Mouse (Mus musculus) heart, embryonic 16.5 days (tissue): ENCODE measurements at regions not wholly inside any gene's neighbourhood (a gene's known extent, or its start where the extent isn't known, plus 50 kb on each side); places are given as distances from the start of the nearest gene placed in this dataset.

Source experiments
- ATAC-seq: fragments of 200-750 bp; cut with Nextera tagmentation; replicated peaks from 2 replicates; pipeline ENCODE4 v1.8.0; 2017; ENCODE audit warnings: moderate number of reproducible peaks; ENCODE audit not compliant: insufficient read depth, low FRiP score; ENCODE audit errors: extremely low read depth
- H3K27ac ChIP-seq: fragments of 300-500 bp; sonication (generic); 2 replicates; pipeline ENCODE4 v1.5.1; 2014; ENCODE audit warnings: mild to moderate bottlenecking, low read length, control low read depth, moderate library complexity
- H3K27me3 ChIP-seq: fragments of 300-500 bp; sonication (generic); 2 replicates; pipeline ENCODE4 v1.6.1; 2014; ENCODE audit warnings: low read length, mixed read lengths; ENCODE audit not compliant: control insufficient read depth, insufficient read depth
- H3K36me3 ChIP-seq: fragments of 300-500 bp; sonication (generic); 2 replicates; pipeline ENCODE4 v1.6.1; 2014; ENCODE audit not compliant: control insufficient read depth, insufficient read depth
- H3K4me1 ChIP-seq: fragments of 300-500 bp; sonication (generic); 2 replicates; pipeline ENCODE4 v1.6.1; 2014; ENCODE audit warnings: low read length, mixed read lengths; ENCODE audit not compliant: control insufficient read depth, insufficient read depth
- H3K4me2 ChIP-seq: fragments of 300-500 bp; sonication (generic); 2 replicates; pipeline ENCODE4 v1.6.1; 2014; ENCODE audit warnings: low read depth, mild to moderate bottlenecking, control low read depth, low read length
- H3K4me3 ChIP-seq: fragments of 300-500 bp; sonication (generic); 2 replicates; pipeline ENCODE4 v1.5.1; 2014; ENCODE audit warnings: mild to moderate bottlenecking, control low read depth, low read length
- H3K9ac ChIP-seq: fragments of 300-500 bp; sonication (generic); 2 replicates; pipeline ENCODE4 v1.6.1; 2014; ENCODE audit warnings: low read length, control low read depth
- H3K9me3 ChIP-seq: fragments of 300-500 bp; sonication (generic); replicated peaks from 2 replicates; pipeline ENCODE4 v1.6.1; 2016; ENCODE audit warnings: low read length; ENCODE audit not compliant: control insufficient read depth
- WGBS: fragments of 180-500 bp; shearing (Covaris S2); extraction: QIAGEN DNeasy Blood & Tissue Kit; methylation state at CpG from one replicate; pipeline ENCODE4 v1.1.7; 2014; 5-methylcytosine and 5-hydroxymethylcytosine counted together

GRCm38 (mm10) chr3:81563858-81564756 is 368.3 kb upstream of the Ctso start:
- no peaks in the 10 kb centered on the region for H3K36me3 ChIP-seq
- no peak overlapping the region for H3K4me3 ChIP-seq
- no peak overlapping the region for H3K27ac ChIP-seq
- H3K4me1 ChIP-seq: no peaks in the 10 kb centered on the region
- no peak overlapping the region for H3K4me2 ChIP-seq
- H3K9ac ChIP-seq: no peak overlapping the region
- H3K27me3 ChIP-seq: no peaks in the 10 kb centered on the region
- WGBS: 64% methylated on average over 7 of the region's 7 CpGs
- H3K9me3 ChIP-seq: no peaks in the 10 kb centered on the region
- no peak for ATAC-seq

GRCm38 (mm10) chr3:81564757-81565063 is 367.7 kb upstream of the Ctso start:
- Histone ChIP-seq H3K9me3 (no peaks in the 10 kb centered on the region), H3K36me3 (no peaks in the 10 kb centered on the region), H3K4me3 (no peak overlapping the region), H3K4me2 (no peak overlapping the region), H3K4me1 (no peaks in the 10 kb centered on the region), H3K27me3 (no peaks in the 10 kb centered on the region), H3K9ac (no peak overlapping the region), H3K27ac (no peak overlapping the region)
- ATAC-seq: no peak
- WGBS: 61% methylated on average over 1 of the region's 1 CpGs

DNA sequence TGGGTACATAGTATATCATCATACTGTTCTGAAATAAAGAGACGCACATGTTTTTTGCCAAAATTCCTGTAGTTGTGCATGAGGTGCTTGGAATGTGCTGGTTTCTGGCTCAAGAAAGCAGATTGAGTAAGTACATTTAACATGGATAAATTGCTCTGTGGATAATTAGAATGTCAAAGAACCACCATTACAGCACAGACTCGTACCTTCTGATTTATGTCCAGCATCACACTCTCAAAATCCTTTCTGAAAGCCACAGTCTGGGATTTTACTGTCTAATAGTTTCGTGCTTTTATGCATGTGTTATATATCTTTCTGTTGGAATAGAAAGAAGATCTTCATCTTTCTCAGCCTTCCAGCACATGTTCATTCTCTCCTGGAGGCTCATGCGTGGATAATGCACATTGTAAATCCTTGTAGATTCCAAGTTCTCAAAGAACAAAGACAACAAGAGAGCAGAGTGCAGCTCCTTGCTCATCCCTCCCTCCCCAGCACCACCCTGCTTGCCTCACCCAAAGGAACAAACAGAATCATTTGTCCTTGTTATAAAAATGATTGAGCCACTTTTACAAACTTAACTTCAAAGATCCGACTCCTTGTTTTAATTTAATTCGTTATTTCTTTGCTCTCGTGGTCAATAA is 348.9 kb upstream of the Ctso start:
- no peak overlapping the region for H3K9ac ChIP-seq
- ATAC-seq: no peak
- no peak overlapping the region for H3K4me2 ChIP-seq
- H3K27me3 ChIP-seq: no peaks in the 10 kb centered on the region
- 77% methylated on average over 7 of the region's 7 CpGs for WGBS
- no peaks in the 10 kb centered on the region for H3K36me3 ChIP-seq
- no peaks in the 10 kb centered on the region for H3K4me1 ChIP-seq
- H3K4me3 ChIP-seq: no peak overlapping the region
- no peaks in the 10 kb centered on the region for H3K9me3 ChIP-seq
- no peak overlapping the region for H3K27ac ChIP-seq

GRCm38 (mm10) chr3:81589109-81589508 is 343.3 kb upstream of the Ctso start:
- Histone ChIP-seq H3K27ac (no peak overlapping the region), H3K27me3 (no peaks in the 10 kb centered on the region), H3K9me3 (no peaks in the 10 kb centered on the region), H3K9ac (no peak overlapping the region), H3K4me3 (no peak overlapping the region), H3K4me1 (no peaks in the 10 kb centered on the region), H3K4me2 (no peak overlapping the region), H3K36me3 (no peaks in the 10 kb centered on the region)
- 19% methylated on average over 3 of the region's 3 CpGs for WGBS
- ATAC-seq: no peak

GRCm38 (mm10) chr3:81629157-81629556 is 303.2 kb upstream of the Ctso start:
- Histone ChIP-seq H3K4me1 (no peaks in the 10 kb centered on the region), H3K4me2 (no peak overlapping the region), H3K27ac (no peak overlapping the region), H3K36me3 (no peaks in the 10 kb centered on the region), H3K9ac (no peak overlapping the region), H3K9me3 (no peaks in the 10 kb centered on the region), H3K27me3 (no peaks in the 10 kb centered on the region), H3K4me3 (no peak overlapping the region)
- WGBS: 32% methylated on average over 2 of the region's 2 CpGs
- no peak for ATAC-seq

DNA sequence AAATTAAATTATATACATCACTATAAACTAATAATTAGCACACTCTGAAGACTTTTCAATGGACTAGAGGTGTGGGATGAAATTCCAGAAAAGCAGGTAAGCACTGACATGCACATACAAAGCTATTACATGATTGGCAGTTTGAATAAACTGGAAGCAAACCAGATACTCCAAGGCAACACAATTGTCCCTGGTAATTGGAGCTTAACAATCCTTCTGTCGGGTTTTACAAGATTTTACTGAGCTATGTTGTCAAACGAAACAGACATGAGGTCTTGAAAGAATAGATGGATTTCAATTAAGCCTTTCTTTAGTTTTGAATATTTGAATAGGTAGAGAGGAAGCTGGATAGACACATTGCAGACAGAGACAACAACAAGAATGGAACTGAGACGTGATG is 273.9 kb upstream of the Ctso start:
- H3K4me1 ChIP-seq: no peaks in the 10 kb centered on the region
- 50% methylated on average over 3 of the region's 3 CpGs for WGBS

DNA sequence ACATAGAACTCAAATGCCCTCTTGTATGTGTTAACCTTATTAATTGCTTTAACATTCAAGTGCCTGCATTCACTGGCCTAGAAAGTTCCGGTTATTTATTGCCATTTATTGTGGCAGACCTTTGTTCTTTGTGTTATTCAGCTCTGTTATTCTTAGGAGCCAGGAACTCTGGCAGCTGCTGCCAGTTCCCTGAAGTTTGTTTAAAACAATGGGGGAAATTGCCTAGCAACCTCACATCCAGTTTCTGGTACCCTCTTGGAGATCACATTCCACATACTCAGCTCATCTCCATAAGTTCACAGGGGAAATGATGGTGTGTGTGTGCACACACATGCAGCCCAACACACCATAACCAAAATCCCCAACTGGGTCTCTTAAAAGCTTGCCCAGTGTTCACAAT is 270.8 kb upstream of the Ctso start:
- H3K9me3 ChIP-seq: no peaks in the 10 kb centered on the region
- no peaks in the 10 kb centered on the region for H3K27me3 ChIP-seq
- WGBS: 61% methylated on average over 1 of the region's 1 CpGs
- no peak for ATAC-seq
- H3K36me3 ChIP-seq: no peaks in the 10 kb centered on the region
- H3K27ac ChIP-seq: no peak overlapping the region
- H3K4me3 ChIP-seq: no peak overlapping the region
- H3K4me1 ChIP-seq: peaks cover 2% of the 10 kb centered on the region; the same call in 1 of the 2 replicates
- H3K9ac ChIP-seq: no peak overlapping the region
- no peak overlapping the region for H3K4me2 ChIP-seq

More for the DNA sequence above, 273.9 kb upstream of the Ctso start:
- Histone ChIP-seq H3K9me3 (no peaks in the 10 kb centered on the region), H3K27me3 (no peaks in the 10 kb centered on the region), H3K36me3 (no peaks in the 10 kb centered on the region), H3K4me2 (no peak overlapping the region), H3K4me3 (no peak overlapping the region), H3K9ac (no peak overlapping the region), H3K27ac (no peak overlapping the region)
- ATAC-seq: no peak

GRCm38 (mm10) chr3:81666262-81666661 is 266.1 kb upstream of the Ctso start:
- Histone ChIP-seq H3K36me3 (no peaks in the 10 kb centered on the region), H3K4me1 (peaks cover 2% of the 10 kb centered on the region; the same call in 1 of the 2 replicates), H3K27ac (no peak overlapping the region), H3K4me3 (no peak overlapping the region), H3K4me2 (no peak overlapping the region), H3K9ac (no peak overlapping the region), H3K27me3 (no peaks in the 10 kb centered on the region), H3K9me3 (no peaks in the 10 kb centered on the region)
- ATAC-seq: no peak
- WGBS: 21% methylated on average over 2 of the region's 2 CpGs

DNA sequence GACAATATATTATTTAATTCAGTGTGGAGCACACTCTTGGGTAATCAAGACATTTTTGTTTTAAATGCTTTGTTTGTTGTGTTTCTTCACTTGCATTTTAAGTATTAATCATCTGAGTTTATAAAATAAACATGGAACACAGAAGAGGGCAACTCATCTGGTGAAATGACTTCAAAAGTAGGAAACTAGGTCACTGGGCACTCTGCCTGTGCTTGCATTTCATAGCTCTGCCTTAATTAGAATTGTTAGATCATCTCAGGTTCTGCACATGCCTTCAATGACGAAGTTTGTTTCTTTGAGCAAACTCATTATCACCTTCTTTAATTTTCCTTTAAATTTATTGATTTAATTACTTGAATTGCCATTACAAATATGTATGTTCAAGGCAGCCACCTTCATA is 255.8 kb upstream of the Ctso start:
- ATAC-seq: no peak
- 68% methylated on average over 1 of the region's 1 CpGs for WGBS
- Histone ChIP-seq H3K4me2 (no peak overlapping the region), H3K27ac (no peak overlapping the region), H3K4me1 (no peaks in the 10 kb centered on the region), H3K4me3 (no peak overlapping the region), H3K9me3 (no peaks in the 10 kb centered on the region), H3K27me3 (no peaks in the 10 kb centered on the region), H3K36me3 (no peaks in the 10 kb centered on the region), H3K9ac (no peak overlapping the region)
